Mouse (Mus musculus): ENCODE results near the gene Strn4.

GRCm38 (mm10) chr7:16830449-16830848 is 14.8 kb downstream of the Strn4 start:
- TF ChIP-seq CTCF (IDR thresholded peaks at IDR 0.05) (no peak), EP300 (IDR thresholded peaks at IDR 0.05; ENCODE audit: insufficient read depth, low read depth, low read length) (no peak), POLR2A (IDR thresholded peaks at IDR 0.05; ENCODE audit: insufficient read depth, low read depth, low read length) (no peak)

All from heart, adult 2 months (tissue).